Mouse (Mus musculus) midbrain, embryonic 14.5 days (tissue): Measurements from ENCODE around the gene Dph1. TPM values are rescaled to one million over a fixed set of nuclear protein-coding genes. Genes with fewer than 3 reads are reported as not detected.

ENCODE experiments used
- ATAC-seq: fragments of 200-750 bp; cut with Nextera tagmentation; 2 replicates; pipeline ENCODE4 v1.8.0; 2017; ENCODE audit warnings: moderate number of reproducible peaks, moderate library complexity; ENCODE audit not compliant: low FRiP score, low TSS enrichment
- DNase-seq: peaks from one replicate; pipeline ENCODE4 v3.0.0-alpha.2; 2015
- H3K27ac ChIP-seq: fragments of 300-500 bp; sonication (generic); replicated peaks from 2 replicates; pipeline ENCODE4 v1.5.1; 2014; ENCODE audit warnings: mild to moderate bottlenecking, low read depth, low read length, moderate library complexity
- H3K27me3 ChIP-seq: fragments of 300-500 bp; sonication (generic); 2 replicates; pipeline ENCODE4 v1.6.1; 2014; ENCODE audit warnings: low read length, control low read depth, mixed read lengths; ENCODE audit not compliant: control insufficient read depth, insufficient read depth
- H3K36me3 ChIP-seq: fragments of 300-500 bp; sonication (generic); 2 replicates; pipeline ENCODE4 v1.6.1; 2014; ENCODE audit warnings: low read length, control low read depth; ENCODE audit not compliant: control insufficient read depth, insufficient read depth
- H3K4me1 ChIP-seq: fragments of 300-500 bp; sonication (generic); 2 replicates; pipeline ENCODE4 v1.6.1; 2014; ENCODE audit warnings: mild to moderate bottlenecking, antibody characterized with exemption, low read length, control low read depth; ENCODE audit not compliant: control insufficient read depth, insufficient read depth
- H3K4me2 ChIP-seq: fragments of 300-500 bp; sonication (generic); 2 replicates; pipeline ENCODE4 v1.6.1; 2014; ENCODE audit warnings: mild to moderate bottlenecking, low read length, moderate library complexity
- H3K4me3 ChIP-seq: fragments of 300-500 bp; sonication (generic); replicated peaks from 2 replicates; pipeline ENCODE4 v1.5.1; 2014; ENCODE audit warnings: low read depth, low read length
- H3K9ac ChIP-seq: fragments of 300-500 bp; sonication (generic); replicated peaks from 2 replicates; pipeline ENCODE4 v1.6.1; 2014; ENCODE audit warnings: mild to moderate bottlenecking, low read length, moderate library complexity
- H3K9me3 ChIP-seq: fragments of 300-500 bp; sonication (generic); 2 replicates; pipeline ENCODE4 v1.6.1; 2016; ENCODE audit warnings: low read length, control low read depth, mixed read lengths; ENCODE audit not compliant: control insufficient read depth
- WGBS: fragments of 180-500 bp; shearing (Covaris S2); extraction: QIAGEN DNeasy Blood & Tissue Kit; methylation state at CpG from one replicate; pipeline ENCODE4 v1.1.7; 2014; 5-methylcytosine and 5-hydroxymethylcytosine counted together
- polyA plus RNA-seq: library from polyadenylated mRNA; unstranded; fragments of >200 nt; fragmentation: Nextera tagmentation; extraction: Ambion mirVana; gene quantifications from 2 replicates; pipeline ENCODE4 v1.2.1, GENCODE M21; 2014

Gene Dph1
- polyA plus RNA-seq, 1 experiment from 2014 or later, result 14.8 TPM

DNA sequence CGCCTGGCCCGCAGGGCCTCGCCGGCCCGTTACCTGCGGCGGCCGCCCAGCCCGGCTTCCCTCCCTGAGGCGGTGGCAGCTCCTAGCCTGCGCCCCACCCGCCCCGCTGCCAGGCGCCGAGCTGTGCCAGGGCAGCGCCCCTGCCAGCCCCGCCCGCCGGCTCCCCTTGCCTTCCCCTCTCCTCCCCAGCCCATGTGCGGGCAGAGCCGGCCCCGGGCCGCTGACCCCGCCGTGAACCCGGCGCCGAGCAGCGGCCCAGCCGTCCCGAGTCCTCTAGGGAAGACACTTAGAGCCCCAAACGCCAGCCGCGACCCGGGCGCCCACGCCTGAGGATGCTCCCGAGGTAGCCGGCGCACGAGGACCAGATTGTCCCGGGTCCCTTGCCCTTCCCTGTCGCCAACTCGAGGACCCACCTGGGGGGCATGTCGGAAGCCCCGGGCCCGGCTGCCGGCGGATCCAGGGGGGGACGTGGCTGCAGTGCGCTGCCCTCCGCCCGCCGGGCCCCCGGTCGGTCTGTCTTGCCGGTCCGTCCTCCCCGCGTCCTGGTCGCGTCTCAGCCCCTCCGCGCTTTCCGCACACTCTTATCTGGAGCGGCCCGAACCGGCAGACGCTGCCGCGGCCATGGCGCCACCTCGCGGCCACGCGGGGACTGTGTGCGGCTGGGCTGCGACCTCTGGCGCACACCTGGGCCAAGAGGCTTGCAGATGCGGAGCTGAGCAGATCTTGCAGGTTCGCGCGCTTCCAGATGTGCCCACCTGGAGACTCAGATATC, 22.3 kb downstream of the Dph1 start:
- ATAC-seq (no peak), DNase-seq (peak; percentile 90)
- Histone ChIP-seq H3K9ac (peak overlapping the region; percentile 44), H3K36me3 (0 out of 2 replicates have a peak, but pooled peaks cover 3% of the 10 kb centered on the region), H3K4me2 (peak overlapping the region; percentile 76), H3K4me1 (peaks cover 27% of the 10 kb centered on the region), H3K27me3 (peaks cover 85% of the 10 kb centered on the region), H3K4me3 (peak overlapping the region; percentile 42), H3K9me3 (no peaks in the 10 kb centered on the region), H3K27ac (no peak overlapping the region)
- under 1% methylated on average over 83 of the region's 83 CpGs for WGBS

DNA sequence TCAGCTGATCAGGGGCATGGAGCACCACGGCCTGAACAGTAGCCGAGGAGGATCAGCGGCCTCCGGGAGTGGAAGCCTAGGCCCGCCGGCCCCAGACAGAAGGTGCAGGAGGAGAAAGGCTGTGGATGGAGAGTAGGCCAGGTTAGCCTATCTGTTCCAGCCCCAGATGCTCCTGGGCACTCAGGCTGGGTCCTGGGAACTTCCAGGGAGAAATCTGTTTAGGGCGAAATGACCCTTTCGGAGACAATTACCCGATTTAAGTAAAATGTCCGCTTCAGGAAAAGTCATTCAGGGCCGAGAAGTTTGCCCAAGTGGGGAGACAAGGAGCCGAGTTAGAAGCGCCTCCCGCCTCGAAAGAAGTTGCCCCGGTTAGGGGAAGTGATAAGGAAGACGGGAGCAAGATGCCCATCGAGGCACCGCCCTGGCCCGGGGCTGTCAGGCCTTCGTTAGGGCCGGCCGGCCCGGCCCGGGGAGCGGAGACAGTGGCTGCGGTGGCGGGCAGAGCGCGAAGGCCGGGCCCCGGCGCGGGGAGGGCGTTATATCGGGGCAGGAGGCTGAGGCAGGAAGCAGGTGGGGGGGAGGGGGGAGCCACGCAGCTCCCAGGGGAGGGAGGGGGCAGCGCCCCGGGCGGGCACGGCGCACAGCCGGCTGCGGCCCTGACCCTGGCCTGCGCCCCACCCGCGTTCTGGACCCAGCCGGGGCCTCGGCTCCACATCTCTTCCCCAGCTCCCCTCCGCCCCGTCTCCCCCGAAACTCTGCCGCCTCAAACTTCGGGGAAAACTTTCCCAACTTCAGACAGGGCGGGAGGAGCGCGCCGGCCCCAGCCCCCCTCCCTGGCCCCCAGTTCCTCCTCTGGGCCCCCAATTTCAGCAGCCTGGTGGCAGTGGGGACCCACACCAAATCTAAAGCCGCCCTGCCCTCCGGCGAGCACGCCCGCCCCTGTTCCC, 23.1 kb downstream of the Dph1 start:
- WGBS, result 2% methylated on average over 51 of the region's 63 CpGs
- Histone ChIP-seq H3K9me3 (no peaks in the 10 kb centered on the region), H3K9ac (peak overlapping the region; percentile 44), H3K4me1 (peaks cover 25% of the 10 kb centered on the region), H3K4me3 (peak overlapping the region; percentile 42), H3K27me3 (peaks cover 93% of the 10 kb centered on the region), H3K4me2 (peak overlapping the region; percentile 76), H3K27ac (no peak overlapping the region), H3K36me3 (peaks cover 10% of the 10 kb centered on the region)
- ATAC-seq (no peak), DNase-seq (no peak)

DNA sequence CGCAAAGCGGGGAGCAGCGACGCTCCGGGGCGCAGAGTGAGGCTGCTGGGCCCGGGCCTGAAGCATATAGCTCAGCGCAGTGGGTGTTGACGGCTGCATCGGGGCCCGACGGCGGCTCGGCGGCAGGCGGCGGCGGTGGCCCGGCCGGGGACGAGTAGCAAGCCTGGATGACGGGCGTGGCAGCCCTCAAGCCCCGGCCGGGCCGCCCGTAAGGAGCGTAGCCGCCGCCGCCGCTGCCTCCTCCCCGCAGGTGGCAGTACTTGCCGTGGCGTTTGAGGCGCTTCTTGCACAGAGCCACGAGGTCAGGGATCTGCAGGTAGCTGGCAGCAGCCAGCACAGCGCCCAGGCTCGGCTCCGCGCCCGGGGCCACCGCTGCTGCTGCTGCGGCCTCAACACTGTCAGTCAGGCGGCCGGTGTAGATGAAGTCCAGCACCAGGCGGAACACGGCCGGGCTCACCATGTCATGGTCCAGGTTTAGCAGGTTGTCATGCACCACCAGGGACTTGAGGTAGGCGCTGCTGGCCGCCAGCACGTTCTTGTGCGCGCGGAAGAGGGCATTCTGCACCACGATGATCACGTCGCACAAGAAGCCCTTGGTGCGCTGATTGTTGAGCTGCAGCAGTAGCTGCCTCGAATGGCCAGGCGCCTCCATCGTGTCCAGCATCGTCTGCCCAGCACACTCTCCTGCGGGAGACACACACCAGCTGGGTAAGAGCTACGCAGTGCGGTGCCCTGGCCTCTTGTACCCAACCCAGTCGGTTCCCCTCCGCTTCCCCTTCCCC, 24.0 kb downstream of the Dph1 start:
- H3K9me3 ChIP-seq, result no peaks in the 10 kb centered on the region
- H3K4me2 ChIP-seq, result peak overlapping the region; percentile 76
- H3K36me3 ChIP-seq, result peaks cover 19% of the 10 kb centered on the region
- DNase-seq (peak; percentile 55), ATAC-seq (no peak)
- no peak overlapping the region; the same call in 1 of the 2 replicates for H3K9ac ChIP-seq
- H3K27ac ChIP-seq, result no peak overlapping the region
- H3K4me3 ChIP-seq, result peak overlapping the region; percentile 42
- WGBS, result 1% methylated on average over 68 of the region's 68 CpGs
- peaks cover 85% of the 10 kb centered on the region for H3K27me3 ChIP-seq
- peaks cover 23% of the 10 kb centered on the region for H3K4me1 ChIP-seq

DNA sequence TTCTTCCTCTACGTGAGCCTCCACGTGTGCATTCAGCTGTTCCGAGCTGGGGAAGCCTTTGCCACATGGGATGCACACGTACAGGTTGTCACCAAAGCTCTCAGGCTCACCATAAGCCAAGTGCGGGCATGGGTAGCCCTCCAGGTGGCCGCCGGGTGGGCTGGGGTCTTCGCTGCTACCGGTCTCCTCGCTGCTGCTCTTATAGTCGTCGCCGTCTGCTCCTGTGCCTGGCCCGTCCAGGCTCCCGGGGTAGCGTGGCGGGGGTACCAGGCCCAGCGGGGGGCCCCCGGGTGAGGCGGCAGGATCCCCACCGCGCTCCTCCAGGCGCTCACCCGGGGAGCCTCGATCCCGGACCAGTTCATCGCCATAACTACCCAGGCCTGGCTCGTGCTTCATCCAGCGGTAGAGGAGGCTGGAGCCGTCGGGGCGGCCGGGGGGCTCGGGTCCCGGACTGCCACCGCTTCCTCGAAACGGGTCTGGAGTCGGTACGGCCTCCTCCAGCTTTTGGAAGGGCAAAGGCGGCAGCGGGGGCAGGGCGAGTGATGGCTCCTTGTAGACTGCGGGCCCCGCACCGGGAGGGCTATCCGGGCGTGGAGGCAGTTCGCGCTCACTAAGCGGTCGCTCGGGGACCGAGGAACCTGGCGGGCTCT, 24.7 kb downstream of the Dph1 start:
- Histone ChIP-seq H3K36me3 (peaks cover 25% of the 10 kb centered on the region), H3K4me2 (peak overlapping the region; percentile 76), H3K9me3 (no peaks in the 10 kb centered on the region), H3K4me1 (peaks cover 16% of the 10 kb centered on the region), H3K9ac (no peak overlapping the region), H3K4me3 (peak overlapping the region; percentile 42), H3K27ac (no peak overlapping the region), H3K27me3 (peaks cover 78% of the 10 kb centered on the region)
- ATAC-seq (no peak), DNase-seq (no peak)
- WGBS, result 2% methylated on average over 55 of the region's 55 CpGs

DNA sequence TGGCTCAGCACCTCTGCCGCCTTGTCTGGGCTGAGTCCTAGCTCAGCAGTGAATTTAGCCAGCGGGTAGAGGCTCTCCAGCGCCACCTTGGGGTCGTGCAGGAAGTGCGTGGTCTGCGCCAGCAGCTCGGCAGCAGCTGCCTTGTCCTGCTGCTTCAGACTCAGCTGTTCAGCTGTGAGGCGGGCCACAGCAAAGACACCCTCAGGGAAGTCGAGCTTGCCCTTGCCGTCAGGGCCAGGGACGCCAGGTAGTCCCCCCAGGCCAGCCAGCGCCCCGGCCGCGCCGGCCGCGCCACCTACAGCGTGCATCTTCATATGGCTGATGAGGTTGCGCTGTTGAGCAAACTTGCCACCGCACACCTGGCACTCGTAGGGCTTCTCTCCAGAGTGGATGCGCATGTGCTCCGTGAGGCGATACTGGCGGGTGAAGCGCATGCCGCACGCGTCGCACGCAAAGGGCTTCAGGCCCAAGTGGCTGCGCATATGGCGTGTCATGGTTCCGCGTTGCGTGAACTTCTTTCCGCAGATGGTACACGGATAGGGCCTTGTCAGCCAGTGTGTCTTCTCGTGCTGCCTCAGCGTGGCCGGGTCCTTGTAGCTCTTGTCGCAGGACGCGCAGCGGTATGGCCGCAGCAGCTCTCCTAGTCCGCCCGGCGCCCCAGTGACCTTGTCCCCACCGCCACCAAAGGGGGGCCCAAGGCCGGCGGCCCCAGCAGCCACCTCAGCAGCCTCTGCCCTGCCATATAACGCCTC, 25.4 kb downstream of the Dph1 start:
- Histone ChIP-seq H3K4me2 (peak overlapping the region; percentile 76), H3K4me3 (peak overlapping the region; percentile 19), H3K9ac (no peak overlapping the region), H3K27me3 (peaks cover 71% of the 10 kb centered on the region), H3K27ac (no peak overlapping the region), H3K9me3 (no peaks in the 10 kb centered on the region), H3K36me3 (peaks cover 31% of the 10 kb centered on the region), H3K4me1 (peaks cover 16% of the 10 kb centered on the region)
- 3% methylated on average over 54 of the region's 54 CpGs for WGBS
- ATAC-seq (no peak), DNase-seq (peak; percentile 62)

DNA sequence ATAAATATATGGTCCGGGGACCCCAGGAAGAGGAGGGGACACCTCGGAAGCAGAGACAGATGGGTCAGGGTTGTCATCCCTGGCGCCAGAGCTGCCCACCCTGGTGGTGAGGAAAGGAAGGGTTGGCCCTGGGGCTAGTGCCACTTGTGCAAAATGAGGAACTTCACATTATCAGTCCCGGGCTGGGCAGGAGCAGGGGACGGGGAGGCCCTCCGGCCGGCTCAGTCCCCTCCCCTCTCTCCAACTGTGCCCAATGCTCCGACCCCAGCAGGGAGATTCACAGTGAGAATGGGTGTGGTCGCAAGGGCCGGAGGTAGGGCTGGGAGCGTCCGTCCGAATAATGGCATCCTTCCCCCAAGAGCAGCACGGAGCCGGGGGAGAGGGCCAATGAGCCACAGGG, 26.3 kb downstream of the Dph1 start:
- H3K4me2 ChIP-seq, result no peak overlapping the region
- H3K9ac ChIP-seq, result no peak overlapping the region
- no peak overlapping the region for H3K4me3 ChIP-seq
- 18% methylated on average over 15 of the region's 15 CpGs for WGBS
- no peak for DNase-seq
- H3K9me3 ChIP-seq, result no peaks in the 10 kb centered on the region
- H3K4me1 ChIP-seq, result peaks cover 14% of the 10 kb centered on the region
- H3K36me3 ChIP-seq, result peaks cover 40% of the 10 kb centered on the region
- H3K27me3 ChIP-seq, result peaks cover 69% of the 10 kb centered on the region
- H3K27ac ChIP-seq, result no peak overlapping the region
- no peak for ATAC-seq

DNA sequence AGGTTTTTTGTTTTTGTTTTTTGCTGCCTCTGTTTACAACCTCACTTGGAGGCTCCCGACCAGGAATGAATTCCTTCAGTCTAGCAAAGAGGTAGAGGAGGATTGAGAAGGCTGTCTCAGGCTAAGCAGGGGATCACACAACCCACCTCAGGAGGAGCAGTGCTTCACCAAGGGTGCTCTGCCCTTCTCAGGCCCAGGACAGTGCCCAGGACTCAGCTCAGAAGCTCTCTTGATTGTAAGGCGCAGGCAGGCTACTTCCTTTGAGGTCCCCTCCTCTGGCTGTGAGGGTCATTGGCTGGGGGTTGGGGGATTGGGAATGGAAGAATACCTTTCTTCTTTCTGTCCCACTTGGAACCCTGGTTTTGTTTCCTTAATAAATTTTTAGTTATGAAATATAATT, 27.0 kb downstream of the Dph1 start:
- Histone ChIP-seq H3K36me3 (peaks cover 47% of the 10 kb centered on the region), H3K4me1 (peaks cover 11% of the 10 kb centered on the region)
- 82% methylated on average over 2 of the region's 2 CpGs for WGBS

More for the DNA sequence above, 27.0 kb downstream of the Dph1 start:
- H3K9ac ChIP-seq, result no peak overlapping the region
- no peak overlapping the region for H3K4me3 ChIP-seq
- H3K9me3 ChIP-seq, result no peaks in the 10 kb centered on the region
- DNase-seq (no peak), ATAC-seq (no peak)
- peaks cover 62% of the 10 kb centered on the region for H3K27me3 ChIP-seq
- no peak overlapping the region for H3K27ac ChIP-seq
- no peak overlapping the region for H3K4me2 ChIP-seq
